Mouse (Mus musculus): ENCODE measurements around the gene Mon1b.
A peak's percentile ranks its signal among the peaks of the same experiment; 100 is the strongest.

Gene Mon1b

DNA sequence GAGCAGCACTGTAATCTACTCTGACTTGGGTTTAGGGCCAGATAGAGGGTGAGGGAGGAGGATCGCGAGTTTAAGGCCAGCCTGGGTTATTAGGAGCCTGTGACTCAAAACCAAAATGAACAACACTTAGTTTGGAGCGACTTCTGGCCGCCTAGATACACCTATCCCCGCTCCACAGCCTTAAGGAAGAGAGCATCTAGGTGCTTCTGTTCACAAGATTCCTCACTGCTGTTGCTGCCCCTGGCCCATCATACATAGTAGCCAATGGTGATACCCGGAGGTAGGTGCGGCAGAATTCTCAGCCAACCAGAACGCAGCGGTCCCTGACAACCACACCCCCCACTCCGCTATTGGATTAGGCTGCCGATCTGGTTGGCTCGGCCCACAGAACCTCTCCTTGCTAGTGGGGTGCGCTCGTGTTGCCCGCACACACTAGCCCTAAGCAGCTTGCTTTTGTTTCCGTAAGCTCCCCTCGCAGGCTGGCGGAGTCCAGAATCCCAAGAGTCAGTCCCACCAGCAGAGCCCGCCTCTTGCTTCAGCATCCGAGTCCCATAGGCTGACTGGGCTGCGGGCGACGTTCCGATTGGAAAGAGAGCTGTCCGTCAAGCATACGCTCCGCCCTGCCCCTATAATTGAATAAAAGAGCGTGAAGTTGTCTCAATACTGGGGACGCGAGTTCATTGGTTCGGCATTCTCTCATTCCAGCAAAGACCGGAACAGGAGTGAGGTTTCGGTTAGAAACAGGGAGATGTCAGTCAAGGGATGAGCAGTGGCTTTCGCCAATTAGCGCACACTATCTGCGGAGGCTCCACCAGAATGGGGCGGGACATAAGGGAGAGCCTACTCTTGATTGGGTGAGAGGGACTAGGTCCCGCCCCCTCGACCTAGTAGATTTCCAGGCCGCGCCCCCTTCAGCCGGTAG, at the start of gene Mon1b:
Mon1b (plus strand) TSS at position 918 of the 922 bp plus-strand sequence.
- DNase-seq (ENCODE audit: low spot score in 2 of 2): peak; percentile 92 to 99

GRCm38 (mm10) chr8:113598401-113598800, 37.0 kb upstream of the Mon1b start:
- no peak for DNase-seq (ENCODE audit: low spot score in 2 of 2)

DNA sequence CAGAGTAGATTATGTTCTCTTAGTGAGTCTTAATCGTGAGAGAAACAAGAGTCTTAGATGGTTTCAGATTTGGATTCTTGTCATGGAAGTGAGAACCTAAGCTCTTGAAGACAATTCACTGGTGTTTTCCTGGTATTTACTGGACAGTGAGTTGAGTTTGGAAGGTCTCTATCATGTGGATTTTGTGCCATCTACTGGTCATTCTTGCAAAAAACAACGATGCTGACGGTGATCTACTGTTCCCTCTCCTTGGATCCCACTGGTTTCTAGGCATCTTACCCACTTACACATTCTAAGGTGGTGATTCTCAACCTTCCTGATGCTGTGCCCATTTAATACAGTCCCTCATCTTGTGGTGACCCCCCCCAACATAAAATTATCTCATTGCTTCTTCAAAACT, 2.8 kb upstream of the Mon1b start:
- DNase-seq (ENCODE audit: low spot score in 2 of 2): peak in 1 of 2 experiments; percentile 49

- DNase-seq (ENCODE audit: low spot score in 2 of 2): no peak
These were observed 1.2 kb upstream of the Mon1b start for GRCm38 (mm10) chr8:113634161-113634560.

DNA sequence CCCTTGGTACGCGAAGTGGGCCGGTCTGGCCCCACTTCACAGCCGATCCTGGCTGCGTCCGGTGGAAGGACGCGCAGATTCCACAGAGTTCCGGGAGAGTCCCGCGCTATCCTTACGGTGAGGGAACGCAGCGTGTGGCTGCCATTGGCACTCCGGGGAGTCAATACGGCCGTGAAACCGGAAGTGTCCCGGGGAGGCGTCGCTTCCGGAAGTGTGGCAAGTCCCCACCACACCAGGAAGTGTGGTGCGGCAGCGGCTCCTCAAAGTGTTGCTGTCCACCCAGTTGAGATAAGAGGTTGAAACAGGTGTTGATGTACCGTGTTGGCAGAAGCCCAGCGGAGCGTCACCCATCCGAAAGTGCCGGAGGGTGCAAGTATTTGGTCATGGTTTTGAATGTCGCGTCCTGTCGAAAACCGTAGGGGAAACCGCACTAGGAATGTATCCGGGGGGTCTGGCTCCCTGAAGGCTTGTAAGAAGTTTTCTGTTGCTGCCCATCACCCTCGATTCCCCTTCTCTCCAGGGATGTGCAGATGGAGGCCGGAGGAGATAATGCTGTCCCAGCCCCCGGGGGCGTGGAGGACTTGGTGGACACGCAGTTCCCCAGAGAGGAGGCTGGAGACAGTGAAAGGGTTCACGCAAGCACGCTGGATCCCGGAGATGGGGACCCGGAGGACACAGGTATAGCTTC, 349 bp downstream of the Mon1b start:
- DNase-seq (ENCODE audit: low spot score in 2 of 2): no peak

DNA sequence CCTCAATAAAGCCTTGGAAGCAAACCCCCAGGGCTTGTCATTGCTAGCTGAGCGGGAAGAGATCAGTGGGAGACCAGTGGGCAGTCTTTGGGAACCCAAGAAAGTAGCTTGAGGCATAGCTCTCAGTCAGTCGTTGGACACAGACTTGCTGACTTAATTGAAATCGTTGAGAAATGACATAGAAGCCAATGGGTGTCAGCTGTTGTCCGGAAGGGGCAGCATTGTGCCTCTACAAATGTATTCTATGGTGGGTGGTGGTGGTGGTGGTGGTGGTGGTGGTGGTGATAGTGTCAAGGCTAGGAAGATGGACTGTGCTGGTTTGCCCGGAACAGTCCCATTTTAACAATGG, 867 bp downstream of the Mon1b start:
- no peak for DNase-seq (ENCODE audit: low spot score in 2 of 2)

DNA sequence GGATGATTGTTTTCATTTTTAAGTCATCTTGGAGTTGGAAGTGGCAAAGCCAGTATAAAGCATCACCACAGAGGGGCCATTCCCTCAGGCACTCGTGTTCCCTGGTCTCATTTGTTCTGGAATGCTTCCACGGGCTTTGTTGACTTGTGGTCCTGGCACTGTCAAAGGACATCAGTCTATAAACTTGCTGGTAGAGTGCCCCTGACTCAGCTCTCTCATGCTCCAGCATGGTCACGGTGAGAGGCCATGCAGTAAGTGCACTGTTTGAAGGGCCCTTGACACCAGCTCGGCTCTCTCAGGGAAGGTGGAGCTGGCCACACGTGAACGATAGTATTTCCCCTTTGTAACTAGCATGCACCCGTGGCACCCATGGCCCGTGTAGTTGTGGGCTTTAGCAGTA, 5.0 kb downstream of the Mon1b start:
- DNase-seq (ENCODE audit: low spot score in 2 of 2): no peak

DNA sequence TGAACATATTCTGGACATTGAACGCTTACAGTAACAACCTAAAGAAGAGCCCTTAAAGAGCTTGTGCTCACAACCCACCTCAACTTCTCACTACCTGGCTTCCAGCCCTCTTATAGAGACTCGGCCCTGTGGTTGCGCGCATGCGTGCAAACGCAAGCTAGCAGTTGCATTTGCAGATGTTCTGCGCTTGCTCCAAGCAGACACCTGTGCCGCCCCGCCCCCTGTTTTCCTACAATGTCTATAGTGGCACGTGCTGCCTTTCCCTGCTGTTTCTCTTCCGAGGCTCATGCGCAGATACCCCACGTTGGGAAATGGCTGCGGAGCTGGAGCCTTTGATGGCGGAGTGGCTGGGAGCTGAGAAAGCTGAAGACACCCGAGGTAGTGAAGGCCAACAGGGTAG, 7.5 kb downstream of the Mon1b start, which contains the start of gene Syce1l:
Syce1l (plus strand) TSS at position 288 of the 400 bp plus-strand sequence.
- no peak for DNase-seq (ENCODE audit: low spot score in 2 of 2)

- DNase-seq (ENCODE audit: low spot score in 2 of 2): peak in 1 of 2 experiments; percentile 2
These were observed 8.3 kb downstream of the Mon1b start for GRCm38 (mm10) chr8:113643479-113644210.

GRCm38 (mm10) chr8:113645220-113645619, 9.8 kb downstream of the Mon1b start:
- peak in 1 of 2 experiments; percentile 11 for DNase-seq (ENCODE audit: low spot score in 2 of 2)

- DNase-seq (ENCODE audit: low spot score in 2 of 2): no peak
These were observed 17.1 kb downstream of the Mon1b start for GRCm38 (mm10) chr8:113652450-113652849.

GRCm38 (mm10) chr8:113653151-113653550, 17.8 kb downstream of the Mon1b start:
- no peak for DNase-seq (ENCODE audit: low spot score in 2 of 2)

DNA sequence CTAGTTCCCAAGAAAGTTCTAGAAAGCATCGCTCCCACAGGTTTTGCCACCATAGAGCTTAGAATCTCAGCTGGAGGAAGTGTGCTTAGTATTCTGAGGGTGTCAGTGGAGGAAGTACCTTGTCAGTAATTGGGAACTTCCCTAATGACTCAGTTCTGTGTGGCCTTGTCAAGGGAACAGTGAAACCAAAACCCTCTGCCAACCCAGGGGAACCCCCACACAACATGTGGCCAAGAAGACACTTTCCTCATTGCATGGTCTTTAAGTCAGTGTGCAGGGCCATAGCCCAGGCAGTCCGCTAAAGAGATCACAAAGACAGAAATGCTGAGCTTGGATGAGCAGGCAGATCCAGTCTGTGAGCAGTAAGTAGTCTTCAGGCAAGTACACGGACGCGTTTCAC, 20.8 kb downstream of the Mon1b start:
- DNase-seq (ENCODE audit: low spot score in 2 of 2): no peak

GRCm38 (mm10) chr8:113656681-113657298, 21.4 kb downstream of the Mon1b start:
- no peak for DNase-seq (ENCODE audit: low spot score in 2 of 2)

DNA sequence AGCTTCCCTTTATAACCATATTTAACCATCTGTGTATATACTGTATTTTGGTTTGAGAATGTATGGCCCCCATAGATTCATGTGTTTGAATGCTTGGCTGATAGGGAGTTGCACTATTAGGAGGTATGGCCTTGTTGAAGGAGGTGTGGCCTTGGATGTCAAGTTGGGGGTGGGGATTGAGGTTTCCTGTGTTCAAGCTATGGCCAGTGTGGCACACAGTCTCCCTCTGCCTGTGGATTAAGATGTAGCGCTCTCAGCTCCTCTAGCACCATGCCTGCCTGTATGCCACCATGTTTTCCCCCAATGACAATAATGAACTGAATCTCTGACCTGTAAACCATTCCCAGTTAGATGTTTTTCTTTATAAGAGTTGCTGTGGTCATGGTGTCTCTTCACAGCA, 24.7 kb downstream of the Mon1b start:
- no peak for DNase-seq (ENCODE audit: low spot score in 2 of 2)

DNA sequence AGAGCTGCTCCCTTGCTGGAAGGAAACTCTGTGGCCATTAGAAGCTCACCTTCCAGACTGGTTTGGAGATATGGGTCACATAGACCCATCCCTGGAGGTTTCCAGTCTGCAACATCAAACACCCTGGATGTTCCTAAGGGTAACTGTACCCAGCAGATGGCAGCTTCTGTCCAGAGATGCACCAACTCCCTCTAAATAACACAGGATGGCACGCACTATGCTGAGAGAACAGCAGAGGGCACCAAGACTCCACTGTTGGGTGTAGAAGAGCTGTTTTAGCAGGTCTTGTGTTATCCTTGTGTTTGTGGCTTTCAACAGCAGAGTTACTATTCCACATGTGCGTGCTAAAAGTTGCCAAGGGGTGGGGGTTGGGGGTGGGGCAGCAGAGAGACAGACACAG, 29.2 kb downstream of the Mon1b start:
- DNase-seq (ENCODE audit: low spot score in 2 of 2): peak; percentile 82 to 90

DNA sequence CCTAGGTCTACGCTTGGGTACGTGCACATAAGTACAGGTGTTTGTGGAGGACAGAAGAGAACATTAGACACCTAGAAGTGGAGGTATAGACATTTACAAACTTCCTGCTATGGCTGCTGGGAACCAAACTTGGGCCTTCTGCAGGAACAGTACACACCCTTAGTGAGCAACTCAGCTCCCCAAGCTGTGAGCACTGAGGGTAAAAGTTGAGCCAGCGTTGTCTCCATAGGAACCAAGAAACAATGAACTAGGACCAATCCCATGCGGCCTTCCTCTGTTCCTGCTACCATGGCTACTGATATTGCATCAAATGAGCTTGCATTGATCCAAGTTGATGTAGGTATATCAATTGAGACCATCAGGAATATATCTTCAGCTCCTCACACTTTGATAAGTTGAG, 29.6 kb downstream of the Mon1b start:
- DNase-seq (ENCODE audit: low spot score in 2 of 2): no peak

DNA sequence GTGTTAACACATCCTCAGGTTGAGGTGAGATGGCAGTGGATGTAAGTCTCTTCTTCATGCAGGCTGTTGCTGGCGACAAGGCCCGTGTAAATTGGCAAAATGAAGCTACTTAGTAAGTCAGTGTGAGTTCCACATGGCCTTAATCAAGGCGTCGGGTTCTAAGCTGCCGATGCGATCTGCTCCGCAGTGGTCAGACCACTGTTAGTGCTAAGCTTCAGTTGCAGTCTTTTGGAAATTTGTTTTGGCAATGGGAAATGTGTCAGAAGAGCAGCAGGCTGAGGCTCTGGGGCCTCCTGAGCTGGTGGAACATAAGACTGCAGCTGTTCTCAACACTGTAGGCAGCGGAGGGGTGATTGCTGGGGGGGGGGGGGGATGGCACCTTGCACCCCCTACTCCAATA, 30.6 kb downstream of the Mon1b start:
- DNase-seq (ENCODE audit: low spot score in 2 of 2): no peak

- DNase-seq (ENCODE audit: low spot score in 2 of 2): no peak
These were observed 31.5 kb downstream of the Mon1b start for GRCm38 (mm10) chr8:113666714-113667432.

DNA sequence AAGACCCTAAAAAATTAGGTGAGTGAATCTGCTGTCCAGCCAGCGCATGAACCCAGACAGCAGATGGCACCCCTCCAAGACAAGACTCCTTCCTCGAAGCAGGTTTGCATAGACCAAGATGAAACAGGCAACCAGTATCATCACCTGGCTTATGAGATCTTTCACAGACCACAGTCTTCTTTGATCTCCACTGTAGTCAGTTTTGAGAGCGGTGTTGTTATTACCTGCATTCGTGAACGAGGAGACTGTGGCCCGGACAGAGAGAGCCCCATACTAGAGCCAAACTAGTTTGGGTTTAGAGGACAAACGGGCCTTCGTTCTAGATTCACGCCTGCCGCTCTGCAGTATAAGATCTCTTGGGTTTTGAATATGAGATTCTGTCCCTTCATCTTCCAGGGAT, 34.5 kb downstream of the Mon1b start:
- no peak for DNase-seq (ENCODE audit: low spot score in 2 of 2)

GRCm38 (mm10) chr8:113672599-113673255, 37.3 kb downstream of the Mon1b start:
- no peak for DNase-seq (ENCODE audit: low spot score in 2 of 2)

Measured in cerebellum, postnatal 4 days (tissue).